Mouse (Mus musculus) MEL (cell line): Measurements from ENCODE around the gene Kif19a. TPM values are rescaled to one million over a fixed set of nuclear protein-coding genes. Genes with fewer than 3 reads are reported as not detected.

Experiments used
- DNase-seq: peaks from one replicate; pipeline ENCODE4 v3.0.0; 2011; ENCODE audit warnings: low read depth, low spot score
- H3K27ac ChIP-seq: 2 replicates; pipeline ENCODE4 v1.5.1; 2012; ENCODE audit warnings: low read depth, mild to moderate bottlenecking, control low read depth, low read length, moderate library complexity; ENCODE audit not compliant: control insufficient read depth
- H3K27me3 ChIP-seq, 2 experiments: fragments of 150-350 bp in 1 of 2; sonication (generic) in 1 of 2; 2 replicates each; pipeline ENCODE4 v1.6.1; 2012; ENCODE audit warnings: low read length in 2 of 2, mild to moderate bottlenecking in 2 of 2, improper control_type of control experiment in 1 of 2, moderate library complexity in 1 of 2; ENCODE audit not compliant: insufficient read depth in 2 of 2, control insufficient read depth in 1 of 2
- H3K36me3 ChIP-seq, 2 experiments: 2 replicates each; pipeline ENCODE4 v1.6.1; 2012 to 2014; ENCODE audit warnings: low read length in 2 of 2, improper control_type of control experiment in 1 of 2, inconsistent platforms in 1 of 2, mild to moderate bottlenecking in 1 of 2; ENCODE audit not compliant: insufficient read depth in 2 of 2, control insufficient read depth in 1 of 2
- H3K4me1 ChIP-seq, 2 experiments: fragments of 150-350 bp in 1 of 2; sonication (generic) in 1 of 2; 2 replicates each; pipeline ENCODE4 v1.6.1; 2012; ENCODE audit warnings: low read length in 2 of 2, improper control_type of control experiment in 1 of 2, mild to moderate bottlenecking in 1 of 2; ENCODE audit not compliant: insufficient read depth in 2 of 2, control insufficient read depth in 1 of 2
- H3K4me3 ChIP-seq, 2 experiments: fragments of 150-350 bp in 1 of 2; sonication (generic) in 1 of 2; 2 replicates each; pipeline ENCODE4 v1.5.1; 2012; ENCODE audit warnings: low read depth in 2 of 2, low read length in 2 of 2, mild to moderate bottlenecking in 2 of 2, moderate library complexity in 2 of 2, control low read depth in 1 of 2, improper control_type of control experiment in 1 of 2; ENCODE audit not compliant: control insufficient read depth in 1 of 2, insufficient read depth in 1 of 2
- H3K79me2 ChIP-seq: 2 replicates; pipeline ENCODE4 v1.6.1; 2012; ENCODE audit warnings: mild to moderate bottlenecking, low read length, moderate library complexity; ENCODE audit not compliant: control insufficient read depth, poor library complexity, insufficient read depth
- H3K9ac ChIP-seq: 2 replicates; pipeline ENCODE4 v1.6.1; 2012; ENCODE audit warnings: low read depth, mild to moderate bottlenecking, control low read depth, low read length, moderate library complexity; ENCODE audit not compliant: control insufficient read depth, poor library complexity, severe bottlenecking
- H3K9me3 ChIP-seq: fragments of 150-350 bp; sonication (generic); replicated peaks from 2 replicates; pipeline ENCODE4 v1.6.1; 2012; ENCODE audit warnings: mild to moderate bottlenecking, low read length, improper control_type of control experiment, moderate library complexity; ENCODE audit not compliant: insufficient read depth
- BHLHE40 ChIP-seq: IDR thresholded peaks from 2 replicates; pipeline ENCODE4 v1.6.1; 2012; ENCODE audit warnings: low read depth, mild to moderate bottlenecking, inconsistent platforms, low read length, improper control_type of control experiment, borderline replicate concordance
- CHD1 ChIP-seq: IDR thresholded peaks from 2 replicates; pipeline ENCODE4 v1.6.1; 2012; ENCODE audit warnings: low read depth, mild to moderate bottlenecking, inconsistent platforms, low read length, improper control_type of control experiment
- CHD2 ChIP-seq: IDR thresholded peaks from 2 replicates; pipeline ENCODE4 v1.6.1; 2011; ENCODE audit warnings: low read length, improper control_type of control experiment
- CTCF ChIP-seq, 3 experiments: IDR thresholded peaks in 2 of 3; conservative IDR thresholded peaks in 1 of 3; 2 replicates each; pipeline ENCODE4 v1.5.1; 2011 to 2012; ENCODE audit warnings: low read length in 3 of 3, low read depth in 2 of 3, mild to moderate bottlenecking in 2 of 3, improper control_type of control experiment in 1 of 3, inconsistent platforms in 1 of 3, mixed read lengths in 1 of 3, moderate library complexity in 1 of 3; ENCODE audit not compliant: control insufficient read depth in 1 of 3, insufficient read depth in 1 of 3, poor library complexity in 1 of 3, severe bottlenecking in 1 of 3
- E2F4 ChIP-seq: IDR thresholded peaks from 2 replicates; pipeline ENCODE4 v1.6.1; 2011; ENCODE audit warnings: low read depth, low read length, improper control_type of control experiment, borderline replicate concordance
- ELF1 ChIP-seq: IDR thresholded peaks from 2 replicates; pipeline ENCODE4 v1.6.1; 2014; ENCODE audit warnings: low read depth, mild to moderate bottlenecking, inconsistent platforms, low read length, improper control_type of control experiment, moderate library complexity
- GABPA ChIP-seq: IDR thresholded peaks from 2 replicates; pipeline ENCODE4 v1.6.1; 2012; ENCODE audit warnings: low read depth, mild to moderate bottlenecking, inconsistent platforms, low read length, improper control_type of control experiment, moderate library complexity
- GATA1 ChIP-seq: IDR thresholded peaks from 2 replicates; pipeline ENCODE4 v1.6.1; 2011; ENCODE audit warnings: low read depth, low read length, improper control_type of control experiment
- JUND ChIP-seq: IDR thresholded peaks from 2 replicates; pipeline ENCODE4 v1.6.1; 2011; ENCODE audit warnings: low read depth, mild to moderate bottlenecking, improper control_type of control experiment, low read length
- KAT2A ChIP-seq: conservative IDR thresholded peaks from 2 replicates; pipeline ENCODE4 v1.6.1; 2012; ENCODE audit warnings: low read depth, low read length, improper control_type of control experiment, inconsistent platforms
- MAX ChIP-seq: IDR thresholded peaks from 2 replicates; pipeline ENCODE4 v1.6.1; 2011; ENCODE audit warnings: low read length, improper control_type of control experiment
- MEF2A ChIP-seq: IDR thresholded peaks from 2 replicates; pipeline ENCODE4 v1.6.1; 2014; ENCODE audit warnings: low read depth, mild to moderate bottlenecking, inconsistent platforms, low read length, improper control_type of control experiment; ENCODE audit not compliant: poor library complexity, insufficient replicate concordance, severe bottlenecking; ENCODE audit errors: extremely low read depth
- MYC ChIP-seq: IDR thresholded peaks from 2 replicates; pipeline ENCODE4 v1.6.1; 2011; ENCODE audit warnings: low read depth, mild to moderate bottlenecking, low read length, improper control_type of control experiment, moderate library complexity
- NELFE ChIP-seq: IDR thresholded peaks from 2 replicates; pipeline ENCODE4 v1.6.1; 2011; ENCODE audit warnings: low read depth, low read length, improper control_type of control experiment
- NRF1 ChIP-seq: IDR thresholded peaks from 2 replicates; pipeline ENCODE4 v1.6.1; 2014; ENCODE audit warnings: low read depth, mild to moderate bottlenecking, inconsistent platforms, low read length, improper control_type of control experiment, moderate library complexity; ENCODE audit not compliant: poor library complexity, insufficient read depth, severe bottlenecking
- POLR2AphosphoS2 ChIP-seq: IDR thresholded peaks from 2 replicates; pipeline ENCODE4 v1.6.1; 2011; ENCODE audit warnings: low read length, improper control_type of control experiment
- RAD21 ChIP-seq: IDR thresholded peaks from 2 replicates; pipeline ENCODE4 v1.6.1; 2011; ENCODE audit warnings: mild to moderate bottlenecking, low read depth, low read length, improper control_type of control experiment
- RCOR1 ChIP-seq: IDR thresholded peaks from 2 replicates; pipeline ENCODE4 v1.6.1; 2012; ENCODE audit warnings: low read depth, mild to moderate bottlenecking, inconsistent platforms, low read length, improper control_type of control experiment
- SMC3 ChIP-seq: IDR thresholded peaks from 2 replicates; pipeline ENCODE4 v1.6.1; 2011; ENCODE audit warnings: low read depth, low read length, improper control_type of control experiment
- TAL1 ChIP-seq: IDR thresholded peaks from 2 replicates; pipeline ENCODE4 v1.6.1; 2012; ENCODE audit warnings: mild to moderate bottlenecking, inconsistent platforms, low read length, moderate library complexity, mixed read lengths
- TBP ChIP-seq: IDR thresholded peaks from 2 replicates; pipeline ENCODE4 v1.8.0; 2011; ENCODE audit warnings: low read depth, low read length, improper control_type of control experiment
- UBTF ChIP-seq: IDR thresholded peaks from 2 replicates; pipeline ENCODE4 v1.6.1; 2012; ENCODE audit warnings: low read depth, mild to moderate bottlenecking, inconsistent platforms, low read length, improper control_type of control experiment, moderate library complexity, borderline replicate concordance; ENCODE audit not compliant: insufficient read depth
- USF2 ChIP-seq, 2 experiments: IDR thresholded peaks; 2 replicates each; pipeline ENCODE4 v1.6.1; 2011 to 2012; ENCODE audit warnings: improper control_type of control experiment in 2 of 2, low read length in 2 of 2, borderline replicate concordance in 1 of 2, inconsistent platforms in 1 of 2, low read depth in 1 of 2, mild to moderate bottlenecking in 1 of 2; ENCODE audit not compliant: insufficient read depth in 1 of 2
- ZC3H11A ChIP-seq: IDR thresholded peaks from 2 replicates; pipeline ENCODE4 v1.6.1; 2012; ENCODE audit warnings: low read depth, mild to moderate bottlenecking, inconsistent platforms, low read length, improper control_type of control experiment
- ZNF384 ChIP-seq: IDR thresholded peaks from 2 replicates; pipeline ENCODE4 v1.6.1; 2012; ENCODE audit warnings: low read depth, mild to moderate bottlenecking, inconsistent platforms, low read length, improper control_type of control experiment
- polyA plus RNA-seq, 2 experiments: library from polyadenylated mRNA; stranded (reverse) in 1 of 2; unstranded in 1 of 2; fragments of >175 nt in 1 of 2; fragments of >200 nt in 1 of 2; gene quantifications; 2 replicates each; pipeline versions ENCODE4 v1.2.1 to v1.2.4; 2012; ENCODE audit warnings: low replicate concordance in 2 of 2, low read depth in 1 of 2; ENCODE audit not compliant: insufficient read length in 2 of 2, insufficient read depth in 1 of 2, missing spikeins in 1 of 2
- total RNA-seq: library from RNA; depleted of rRNA; stranded (reverse); fragments of 300-350 nt; gene quantifications from 2 replicates; pipeline ENCODE4 v1.2.3, GENCODE M21; 2012

The Kif19a gene
- total and polyA plus RNA-seq, 3 experiments: not detected

DNA sequence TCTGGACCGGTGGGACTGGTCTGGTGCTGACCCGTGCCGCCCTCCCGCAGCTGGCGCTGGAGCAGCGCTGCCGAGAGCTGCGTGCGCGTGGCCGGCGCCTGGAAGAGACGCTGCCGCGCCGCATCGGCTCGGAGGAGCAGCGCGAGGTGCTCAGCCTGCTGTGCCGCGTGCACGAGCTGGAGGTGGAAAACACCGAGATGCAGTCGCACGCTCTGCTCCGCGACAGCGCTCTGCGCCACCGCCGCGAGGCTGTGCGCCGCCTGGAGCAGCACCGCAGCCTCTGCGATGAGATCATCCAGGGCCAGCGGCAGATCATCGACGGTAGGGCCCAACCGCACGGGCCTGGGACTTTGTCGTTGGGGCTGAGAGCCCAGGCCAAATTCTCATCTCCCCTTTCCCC lies 21.1 kb downstream of the Kif19a start:
- Histone ChIP-seq H3K9ac (no peak overlapping the region), H3K9me3 (no peaks in the 10 kb centered on the region)

DNA sequence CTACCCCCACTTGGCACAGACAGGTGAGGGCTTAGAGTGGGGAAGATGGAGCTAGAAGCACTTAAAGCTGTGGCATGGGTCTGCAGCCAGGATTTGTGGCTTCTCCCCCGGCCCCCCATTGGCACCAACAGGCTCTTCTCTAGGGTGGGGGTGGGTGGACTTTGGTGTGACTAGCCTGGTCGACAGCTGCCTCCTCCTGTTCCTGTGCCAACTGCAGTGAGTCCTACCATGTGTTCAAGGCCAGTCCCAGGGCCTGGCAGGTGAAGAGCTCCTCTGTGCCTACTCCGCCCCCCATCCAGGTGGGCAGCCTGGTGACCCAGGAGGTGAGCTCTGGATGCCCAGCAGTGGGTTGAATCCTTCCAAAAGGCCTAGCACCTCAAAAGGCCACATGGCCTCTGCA lies 22.4 kb downstream of the Kif19a start:
- no peaks in the 10 kb centered on the region for H3K27me3 ChIP-seq
- no peak for DNase-seq
- no peak overlapping the region for H3K27ac ChIP-seq
- no peak for TF ChIP-seq USF2 (IDR thresholded peaks at IDR 0.05; ENCODE audit: borderline replicate concordance in 1 of 2, insufficient read depth in 1 of 2, low read depth in 1 of 2, low read length in 2 of 2)
- TF ChIP-seq GABPA: no peak
- TF ChIP-seq SMC3: no peak
- TF ChIP-seq E2F4: no peak
- TF ChIP-seq KAT2A: no peak
- no peak for TF ChIP-seq NELFE
- no peak for TF ChIP-seq BHLHE40
- no peak for TF ChIP-seq MYC
- TF ChIP-seq CTCF (IDR thresholded peaks at IDR 0.05 in 2 of 3, conservative IDR thresholded peaks at IDR 0.05 in 1 of 3; ENCODE audit: control insufficient read depth in 1 of 3, insufficient read depth in 1 of 3, low read depth in 2 of 3, low read length in 3 of 3, poor library complexity in 1 of 3, severe bottlenecking in 1 of 3): no peak
- TF ChIP-seq UBTF: no peak
- no peak for TF ChIP-seq MEF2A
- no peak for TF ChIP-seq CHD1
- no peak for TF ChIP-seq TBP
- no peak for TF ChIP-seq ZC3H11A
- no peak overlapping the region for H3K9ac ChIP-seq
- H3K79me2 ChIP-seq: no peaks in the 10 kb centered on the region
- H3K36me3 ChIP-seq: no peaks in the 10 kb centered on the region
- no peak overlapping the region for H3K4me3 ChIP-seq
- H3K4me1 ChIP-seq: no peaks in the 10 kb centered on the region
- H3K9me3 ChIP-seq: no peaks in the 10 kb centered on the region

More for the DNA sequence above, 21.1 kb downstream of the Kif19a start:
- no peak for DNase-seq
- no peaks in the 10 kb centered on the region for H3K36me3 ChIP-seq
- no peak overlapping the region for H3K27ac ChIP-seq
- no peaks in the 10 kb centered on the region for H3K27me3 ChIP-seq
- no peak overlapping the region for H3K4me3 ChIP-seq
- H3K4me1 ChIP-seq: no peaks in the 10 kb centered on the region
- TF ChIP-seq RAD21 (no peak), NRF1 (no peak), CHD2 (no peak), CHD1 (no peak), ZNF384 (no peak), ELF1 (no peak), POLR2AphosphoS2 (no peak), RCOR1 (no peak), SMC3 (no peak), NELFE (no peak), CTCF (IDR thresholded peaks at IDR 0.05 in 2 of 3, conservative IDR thresholded peaks at IDR 0.05 in 1 of 3; ENCODE audit: control insufficient read depth in 1 of 3, insufficient read depth in 1 of 3, low read depth in 2 of 3, low read length in 3 of 3, poor library complexity in 1 of 3, severe bottlenecking in 1 of 3) (no peak), MYC (no peak), JUND (no peak), TAL1 (no peak), GATA1 (no peak), GABPA (no peak), MAX (no peak)
- H3K79me2 ChIP-seq: no peaks in the 10 kb centered on the region
